Mouse (Mus musculus) myocyte (in vitro differentiated cells): ENCODE results near the gene Jade1. TPM values are rescaled to one million over a fixed set of nuclear protein-coding genes. Genes with fewer than 3 reads are reported as not detected.

Experiments
- H3K27me3 ChIP-seq: one replicate; pipeline ENCODE4 v1.6.1; 2011; ENCODE audit not compliant: control insufficient read depth, insufficient read depth, insufficient read length
- H3K36me3 ChIP-seq: one replicate; pipeline ENCODE4 v1.6.1; 2011; ENCODE audit not compliant: control insufficient read depth, insufficient read depth
- H3K4me2 ChIP-seq: one replicate; pipeline ENCODE4 v1.6.1; 2011; ENCODE audit warnings: low read depth, control low read depth
- H3K4me3 ChIP-seq: one replicate; pipeline ENCODE4 v1.5.1; 2011; ENCODE audit warnings: mild to moderate bottlenecking, control low read depth, moderate library complexity
- H3K79me2 ChIP-seq: one replicate; pipeline ENCODE4 v1.6.1; 2011; ENCODE audit not compliant: control insufficient read depth, insufficient read depth
- H3ac ChIP-seq: one replicate; pipeline ENCODE4 v1.6.1; 2011; ENCODE audit not compliant: control insufficient read depth, insufficient read length
- CEBPB ChIP-seq: IDR thresholded peaks from 2 replicates; pipeline ENCODE4 v1.6.1; 2011; ENCODE audit warnings: mild to moderate bottlenecking, moderate library complexity; ENCODE audit not compliant: poor library complexity, insufficient read depth, severe bottlenecking
- E2F4 ChIP-seq: IDR thresholded peaks from one replicate; pipeline ENCODE4 v1.6.1; 2011; ENCODE audit warnings: mild to moderate bottlenecking, control low read depth, moderate library complexity; ENCODE audit not compliant: insufficient read depth
- MAX ChIP-seq: IDR thresholded peaks from one replicate; pipeline ENCODE4 v1.6.1; 2011; ENCODE audit warnings: low read depth, mild to moderate bottlenecking, control low read depth
- MYOD1 ChIP-seq, 3 experiments: IDR thresholded peaks; one replicate each; pipeline ENCODE4 v1.6.1; 2011; ENCODE audit warnings: control low read depth in 2 of 3, low read depth in 2 of 3, mild to moderate bottlenecking in 2 of 3, moderate library complexity in 1 of 3; ENCODE audit not compliant: insufficient read length in 2 of 3, control insufficient read depth in 1 of 3
- MYOG ChIP-seq, 3 experiments: IDR thresholded peaks; one replicate each; pipeline ENCODE4 v1.6.1; 2011; ENCODE audit warnings: control low read depth in 2 of 3, low read depth in 2 of 3, mild to moderate bottlenecking in 2 of 3; ENCODE audit not compliant: insufficient read length in 2 of 3, control insufficient read depth in 1 of 3, insufficient read depth in 1 of 3
- POLR2AphosphoS2 ChIP-seq: IDR thresholded peaks from one replicate; pipeline ENCODE4 v1.6.1; 2011; ENCODE audit warnings: low read depth, control low read depth; ENCODE audit not compliant: insufficient read length
- REST ChIP-seq: IDR thresholded peaks from one replicate; pipeline ENCODE4 v1.6.1; 2011; ENCODE audit warnings: mild to moderate bottlenecking, control low read depth, moderate library complexity; ENCODE audit not compliant: insufficient read depth, insufficient read length
- SRF ChIP-seq: IDR thresholded peaks from one replicate; pipeline ENCODE4 v1.6.1; 2011; ENCODE audit warnings: low read depth; ENCODE audit not compliant: control insufficient read depth, insufficient read length
- TCF12 ChIP-seq: IDR thresholded peaks from one replicate; pipeline ENCODE4 v1.6.1; 2011; ENCODE audit warnings: mild to moderate bottlenecking, control low read depth; ENCODE audit not compliant: poor library complexity, insufficient read depth, severe bottlenecking
- USF1 ChIP-seq: IDR thresholded peaks from one replicate; pipeline ENCODE4 v1.6.1; 2011; ENCODE audit warnings: low read depth, mild to moderate bottlenecking, control low read depth, moderate library complexity
- polyA plus RNA-seq: library from polyadenylated mRNA; unstranded; fragments of >200 nt; fragmentation: generic; extraction: Trizol; gene quantifications from one replicate; pipeline ENCODE4 v1.2.1, GENCODE M21; 2012; ENCODE audit warnings: missing spikeins

Jade1 gene
- polyA plus RNA-seq, 1 experiment, result 8.8 TPM

DNA sequence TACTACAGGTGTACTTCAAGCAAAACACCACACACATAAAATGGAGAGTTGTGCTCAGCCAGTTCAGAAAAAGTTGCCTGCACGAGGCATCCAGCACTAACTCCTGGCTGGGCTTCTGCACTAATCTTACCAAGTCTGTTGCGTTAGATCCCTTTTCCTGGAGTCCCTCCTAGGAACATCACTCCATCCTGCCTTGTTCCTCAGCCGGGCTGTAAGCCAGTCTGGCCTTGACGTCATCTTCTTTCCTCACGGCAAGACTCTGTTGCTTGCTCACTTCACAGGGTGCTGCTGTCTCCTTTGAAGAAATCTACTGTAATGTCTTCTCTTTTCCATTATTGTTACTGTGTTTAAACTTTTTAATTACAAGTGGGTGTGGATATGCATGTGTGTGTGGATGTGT lies 20.4 kb downstream of the Jade1 start:
- Histone ChIP-seq H3K4me2 (no peak overlapping the region), H3K27me3 (no peaks in the 10 kb centered on the region), H3ac (no peak overlapping the region), H3K36me3 (no peaks in the 10 kb centered on the region), H3K4me3 (no peak overlapping the region), H3K79me2 (peaks cover 99% of the 10 kb centered on the region)
- TF ChIP-seq CEBPB (no peak), SRF (no peak), POLR2AphosphoS2 (no peak)

DNA sequence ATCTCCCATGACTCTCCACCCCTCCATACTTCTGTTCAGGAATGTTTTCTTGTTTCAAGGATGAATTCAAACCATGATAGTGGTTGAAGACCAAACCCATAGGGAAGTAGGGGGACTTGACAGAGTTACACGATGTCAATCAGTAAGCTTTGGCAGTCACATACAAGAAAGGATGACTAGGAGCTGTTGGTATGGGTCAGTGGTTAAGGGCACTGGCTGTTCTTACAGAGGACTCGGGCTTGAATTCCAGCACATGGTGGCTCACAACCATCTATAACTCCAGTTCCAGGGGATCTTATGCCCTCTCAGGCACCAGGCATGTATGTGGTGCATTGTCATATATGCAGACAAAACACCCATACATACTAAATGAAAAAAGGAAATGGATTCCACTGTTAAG lies 21.7 kb downstream of the Jade1 start:
- Histone ChIP-seq H3ac (no peak overlapping the region), H3K36me3 (no peaks in the 10 kb centered on the region), H3K27me3 (no peaks in the 10 kb centered on the region), H3K79me2 (peaks cover 95% of the 10 kb centered on the region), H3K4me2 (no peak overlapping the region), H3K4me3 (no peak overlapping the region)
- no peak for TF ChIP-seq TCF12
- TF ChIP-seq REST, result no peak
- no peak for TF ChIP-seq MAX
- no peak for TF ChIP-seq USF1

- H3K79me2 ChIP-seq, result peaks cover 86% of the 10 kb centered on the region
- H3K27me3 ChIP-seq, result no peaks in the 10 kb centered on the region
- TF ChIP-seq E2F4, result no peak
- no peak for TF ChIP-seq REST
- no peak for TF ChIP-seq MYOD1 (IDR thresholded peaks at IDR 0.05; ENCODE audit: control insufficient read depth in 1 of 3, insufficient read length in 2 of 3, low read depth in 2 of 3)
- TF ChIP-seq MAX, result no peak
- TF ChIP-seq MYOG (IDR thresholded peaks at IDR 0.05; ENCODE audit: control insufficient read depth in 1 of 3, insufficient read depth in 1 of 3, insufficient read length in 2 of 3, low read depth in 2 of 3), result no peak
- no peak for TF ChIP-seq USF1
- no peaks in the 10 kb centered on the region for H3K36me3 ChIP-seq
- H3ac ChIP-seq, result no peak overlapping the region
- no peak overlapping the region for H3K4me3 ChIP-seq
- H3K4me2 ChIP-seq, result no peak overlapping the region
Measured at GRCm38 (mm10) chr3:41579873-41580272, 24.3 kb downstream of the Jade1 start.

GRCm38 (mm10) chr3:41580401-41581323 lies 25.1 kb downstream of the Jade1 start:
- TF ChIP-seq E2F4 (no peak), MAX (no peak)
- no peak overlapping the region for H3ac ChIP-seq
- H3K27me3 ChIP-seq, result no peaks in the 10 kb centered on the region
- H3K36me3 ChIP-seq, result no peaks in the 10 kb centered on the region
- peaks cover 85% of the 10 kb centered on the region for H3K79me2 ChIP-seq
- no peak overlapping the region for H3K4me2 ChIP-seq
- H3K4me3 ChIP-seq, result no peak overlapping the region

DNA sequence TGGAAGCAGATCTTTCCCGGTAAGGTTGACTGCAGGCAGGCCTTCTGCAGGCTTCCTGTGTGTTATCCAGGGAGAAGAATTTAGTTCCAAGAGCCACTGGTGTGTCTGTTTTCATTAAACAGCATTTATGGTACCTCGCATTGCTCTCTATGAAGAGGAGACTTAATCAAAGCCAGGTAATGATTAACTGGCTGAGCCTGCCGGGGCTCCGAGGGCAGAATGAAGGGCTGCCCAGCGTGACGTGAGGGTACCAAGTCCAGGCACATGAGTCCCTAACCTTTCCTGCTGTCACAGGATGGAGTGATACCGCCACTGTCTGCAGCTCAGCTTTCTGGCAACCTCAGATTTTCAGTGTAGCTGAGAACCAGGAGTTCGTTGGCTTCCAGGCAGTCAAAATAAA lies 25.9 kb downstream of the Jade1 start:
- H3ac ChIP-seq, result no peak overlapping the region
- H3K36me3 ChIP-seq, result no peaks in the 10 kb centered on the region
- no peak overlapping the region for H3K4me2 ChIP-seq
- peaks cover 83% of the 10 kb centered on the region for H3K79me2 ChIP-seq
- H3K27me3 ChIP-seq, result no peaks in the 10 kb centered on the region
- TF ChIP-seq SRF (no peak), CEBPB (no peak), TCF12 (no peak)
- H3K4me3 ChIP-seq, result no peak overlapping the region

DNA sequence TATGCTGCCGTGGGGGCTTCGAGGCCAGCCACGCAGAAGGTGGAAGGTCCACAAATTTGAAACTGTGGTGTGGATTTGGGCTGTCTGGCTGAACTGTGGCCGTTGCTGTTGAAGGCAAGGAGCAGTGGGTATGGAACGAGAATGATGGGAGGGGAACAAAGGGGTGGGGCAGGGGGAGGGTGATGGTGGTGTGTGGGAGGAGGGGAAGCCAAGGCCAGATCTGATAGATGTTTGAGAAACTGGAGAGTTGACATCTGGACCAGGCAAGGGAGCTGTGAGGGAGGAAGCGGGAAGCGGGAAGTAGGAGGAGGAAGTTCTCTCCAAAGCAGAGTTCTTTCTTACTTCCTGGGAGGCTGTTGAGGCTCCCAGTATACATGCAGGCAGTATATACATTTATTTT lies 26.7 kb downstream of the Jade1 start:
- Histone ChIP-seq H3ac (no peak overlapping the region), H3K36me3 (no peaks in the 10 kb centered on the region), H3K4me2 (no peak overlapping the region), H3K4me3 (no peak overlapping the region), H3K27me3 (no peaks in the 10 kb centered on the region), H3K79me2 (peaks cover 83% of the 10 kb centered on the region)
- no peak for TF ChIP-seq CEBPB
- no peak for TF ChIP-seq MYOD1 (IDR thresholded peaks at IDR 0.05; ENCODE audit: control insufficient read depth in 1 of 3, insufficient read length in 2 of 3, low read depth in 2 of 3)
